Mouse (Mus musculus) liver, adult 2 months (tissue): ENCODE measurements around the gene Prr18. TPM values are rescaled to one million over a fixed set of nuclear protein-coding genes. Genes with fewer than 3 reads are reported as not detected.

Experiments
- DNase-seq: peaks from one replicate; pipeline ENCODE4 v3.0.0-alpha.2; 2011; ENCODE audit warnings: low read depth, low spot score; ENCODE audit errors: extremely low read depth
- H3K27ac ChIP-seq: fragments of 200-500 bp; replicated peaks from 2 replicates; pipeline ENCODE4 v1.5.1; 2012; ENCODE audit warnings: low read depth, mild to moderate bottlenecking, control low read depth, inconsistent platforms, low read length; ENCODE audit not compliant: insufficient read depth
- H3K27me3 ChIP-seq: fragments of 200-500 bp; 2 replicates; pipeline ENCODE4 v1.6.1; 2012; ENCODE audit warnings: mild to moderate bottlenecking, moderate library complexity, low read length, inconsistent platforms; ENCODE audit not compliant: control insufficient read depth, insufficient read depth
- H3K36me3 ChIP-seq: fragments of 200-500 bp; 2 replicates; pipeline ENCODE4 v1.6.1; 2012; ENCODE audit warnings: low read length, inconsistent platforms; ENCODE audit not compliant: control insufficient read depth, insufficient read depth
- H3K4me1 ChIP-seq: fragments of 200-500 bp; 2 replicates; pipeline ENCODE4 v1.6.1; 2011; ENCODE audit warnings: low read length; ENCODE audit not compliant: control insufficient read depth, insufficient read depth
- H3K4me3 ChIP-seq: fragments of 200-500 bp; 2 replicates; pipeline ENCODE4 v1.5.1; 2011; ENCODE audit warnings: low read depth, mild to moderate bottlenecking, control low read depth, low read length, moderate library complexity; ENCODE audit not compliant: insufficient read depth
- H3K79me2 ChIP-seq: fragments of 200-500 bp; 2 replicates; pipeline ENCODE4 v1.6.1; 2012; ENCODE audit warnings: inconsistent platforms, mild to moderate bottlenecking, low read length, moderate library complexity; ENCODE audit not compliant: control insufficient read depth, insufficient read depth
- H3K9ac ChIP-seq: fragments of 200-500 bp; 2 replicates; pipeline ENCODE4 v1.6.1; 2012; ENCODE audit warnings: low read depth, mild to moderate bottlenecking, control low read depth, inconsistent platforms, low read length
- CTCF ChIP-seq: fragments of 200-500 bp; IDR thresholded peaks from 2 replicates; pipeline ENCODE4 v1.5.1; 2011; ENCODE audit warnings: low read depth, low read length, control low read depth
- POLR2A ChIP-seq: fragments of 200-500 bp; IDR thresholded peaks from 2 replicates; pipeline ENCODE4 v1.6.1; 2011; ENCODE audit warnings: low read length, control low read depth; ENCODE audit not compliant: insufficient read depth; ENCODE audit errors: extremely low read depth
- WGBS: fragments of 180-500 bp; shearing (Covaris S2); methylation state at CpG from one replicate; pipeline ENCODE4 v1.1.7; 2018; 5-methylcytosine and 5-hydroxymethylcytosine counted together
- polyA plus RNA-seq: library from polyadenylated mRNA; depleted of rRNA; stranded (reverse); fragments of >200 nt; gene quantifications from 2 replicates; pipeline ENCODE4 v1.2.3, GENCODE M21; 2012; rRNA removed
- total RNA-seq: library from RNA; depleted of rRNA; stranded (reverse); fragments of >200 nt; gene quantifications from 2 replicates; pipeline ENCODE4 v1.2.3, GENCODE M21; 2014; rRNA removed

The Prr18 gene
- total and polyA plus RNA-seq, 2 experiments = 0.09 to 0.17 TPM

DNA sequence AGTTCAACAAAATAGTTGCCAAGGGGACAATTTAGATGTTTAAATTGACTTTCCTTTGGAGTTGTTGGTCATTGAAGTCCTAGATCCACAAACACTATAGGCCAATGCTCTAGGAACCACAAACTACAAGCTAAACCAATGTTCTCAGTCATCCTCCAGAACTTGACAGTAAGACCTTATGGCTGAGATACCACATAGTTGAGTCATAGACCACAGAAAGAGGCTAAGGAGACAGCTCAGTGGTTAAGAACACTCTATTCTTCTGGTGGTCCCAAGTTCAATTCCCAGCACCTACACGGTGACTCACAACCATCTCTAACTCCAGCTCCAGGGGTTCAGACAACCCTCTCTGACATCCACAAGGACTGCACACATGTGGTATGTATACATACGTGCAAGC, 48.2 kb downstream of the Prr18 start:
- Histone ChIP-seq H3K79me2 (no peaks in the 10 kb centered on the region), H3K36me3 (no peaks in the 10 kb centered on the region), H3K27me3 (peaks cover 5% of the 10 kb centered on the region; the same call in 1 of the 2 replicates), H3K9ac (no peak overlapping the region), H3K4me3 (no peak overlapping the region), H3K4me1 (no peaks in the 10 kb centered on the region), H3K27ac (no peak overlapping the region)
- 89% methylated on average over 2 of the region's 2 CpGs for WGBS
- no peak for DNase-seq
- TF ChIP-seq CTCF (no peak), POLR2A (no peak)

DNA sequence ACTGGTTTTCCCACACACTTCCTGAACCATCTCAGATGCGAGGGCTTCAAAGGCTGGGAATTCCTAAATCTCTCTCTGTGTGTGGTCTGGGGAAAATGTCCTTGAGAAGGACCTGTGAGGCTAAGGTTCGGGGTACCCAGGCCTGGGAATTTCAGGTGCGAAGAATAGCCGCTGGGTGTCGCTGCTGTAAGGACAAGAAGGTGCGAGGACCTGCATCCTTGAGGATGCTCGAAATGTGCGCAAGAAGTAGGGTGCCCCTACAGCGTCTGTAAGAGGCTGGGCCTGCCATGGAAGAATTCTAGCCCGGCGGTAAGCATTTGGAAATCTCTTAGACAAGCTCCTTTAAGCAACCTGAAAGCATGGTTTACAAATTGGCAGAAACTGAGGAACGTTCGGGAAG, 51.2 kb downstream of the Prr18 start:
- Histone ChIP-seq H3K79me2 (no peaks in the 10 kb centered on the region), H3K9ac (no peak overlapping the region), H3K4me3 (no peak overlapping the region), H3K27me3 (peaks cover 8% of the 10 kb centered on the region), H3K27ac (no peak overlapping the region), H3K36me3 (no peaks in the 10 kb centered on the region), H3K4me1 (no peaks in the 10 kb centered on the region)
- 3% methylated on average over 13 of the region's 13 CpGs for WGBS
- TF ChIP-seq POLR2A = no peak
- peak; percentile 46 for TF ChIP-seq CTCF
- no peak for DNase-seq

DNA sequence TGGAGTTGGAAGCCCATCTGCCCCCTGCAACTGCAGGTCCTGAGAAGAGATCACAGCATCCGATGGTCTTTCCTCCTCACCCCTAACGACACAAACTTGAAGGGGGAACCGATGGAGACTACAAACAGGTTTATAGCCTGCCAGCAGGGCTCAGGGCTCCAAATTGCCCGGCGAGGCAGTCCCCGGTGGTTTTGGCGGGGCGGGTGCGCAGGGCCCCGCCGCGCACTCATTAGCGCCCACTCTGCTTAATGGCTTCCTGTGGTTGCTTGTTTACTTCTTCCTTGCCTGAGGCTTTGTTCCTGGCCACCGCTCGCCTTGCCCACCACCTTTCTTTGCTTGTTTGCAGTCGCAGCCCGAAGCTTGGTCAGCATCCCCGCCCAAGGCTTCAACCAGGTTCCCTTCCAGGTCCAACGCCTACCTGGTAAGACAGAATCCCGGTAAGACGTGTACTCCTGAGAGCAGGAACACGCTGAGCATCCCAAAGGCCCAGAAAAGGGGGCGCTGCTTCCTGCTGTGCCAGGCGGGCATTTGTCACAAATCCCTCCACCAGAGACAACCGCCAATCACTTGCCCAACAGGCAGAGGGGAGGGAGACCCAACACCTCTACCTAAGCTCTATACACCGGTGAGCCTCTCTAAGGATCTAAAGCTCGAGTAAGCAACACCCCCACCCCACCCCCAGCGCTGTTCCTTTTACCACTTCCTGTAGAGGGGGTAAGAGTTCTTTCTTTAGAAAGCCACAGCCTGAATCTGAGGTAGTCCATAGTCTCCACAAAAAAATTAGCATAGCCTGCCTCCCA, 51.9 kb downstream of the Prr18 start:
- Histone ChIP-seq H3K4me3 (no peak overlapping the region), H3K27ac (no peak overlapping the region), H3K4me1 (no peaks in the 10 kb centered on the region), H3K9ac (no peak overlapping the region), H3K79me2 (no peaks in the 10 kb centered on the region), H3K36me3 (no peaks in the 10 kb centered on the region), H3K27me3 (peaks cover 8% of the 10 kb centered on the region)
- whole genome bisulfite sequencing = 4% methylated on average over 28 of the region's 28 CpGs
- DNase-seq = no peak
- no peak for TF ChIP-seq POLR2A
- TF ChIP-seq CTCF = no peak

DNA sequence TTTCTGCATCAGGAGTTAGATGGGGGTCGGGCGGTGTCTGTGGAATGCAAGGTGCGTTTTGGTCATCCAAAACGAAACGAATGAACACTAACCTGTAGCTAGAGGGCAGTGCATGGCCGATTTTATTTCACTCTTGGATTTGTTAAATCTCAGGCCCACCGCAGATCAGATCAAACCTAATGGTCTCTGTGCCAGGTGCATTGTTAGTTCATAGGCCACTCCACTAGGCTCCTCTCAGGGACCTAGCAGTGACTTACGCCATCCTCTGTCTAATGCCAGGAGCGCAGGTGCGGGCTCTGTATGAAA, 52.5 kb downstream of the Prr18 start:
- H3K27me3 ChIP-seq = peaks cover 8% of the 10 kb centered on the region
- 8% methylated on average over 10 of the region's 10 CpGs for WGBS
- no peaks in the 10 kb centered on the region for H3K36me3 ChIP-seq
- no peak overlapping the region for H3K4me3 ChIP-seq
- no peak for TF ChIP-seq POLR2A
- TF ChIP-seq CTCF = no peak
- H3K79me2 ChIP-seq = no peaks in the 10 kb centered on the region
- DNase-seq = no peak
- H3K27ac ChIP-seq = no peak overlapping the region
- no peak overlapping the region for H3K9ac ChIP-seq
- no peaks in the 10 kb centered on the region for H3K4me1 ChIP-seq

DNA sequence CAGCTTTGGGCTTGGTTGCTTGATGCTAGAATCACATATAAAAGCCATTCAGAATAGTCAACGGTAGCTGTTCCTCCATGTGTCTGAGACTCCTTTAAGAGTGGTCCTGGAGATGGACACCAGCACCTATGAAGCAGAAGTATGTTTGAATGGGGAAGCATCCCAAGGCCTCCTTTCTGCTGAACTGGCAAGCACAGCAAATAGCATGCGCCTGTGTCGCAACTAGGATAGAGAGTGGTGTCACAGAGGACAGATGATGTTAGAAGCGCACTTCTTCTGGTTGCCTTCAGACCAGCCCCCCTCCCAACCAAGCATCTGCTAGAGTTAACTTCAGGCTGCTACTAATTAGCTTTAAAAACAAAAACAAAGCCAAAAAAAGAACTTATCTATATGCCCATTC, 53.2 kb downstream of the Prr18 start:
- Histone ChIP-seq H3K27me3 (peaks cover 8% of the 10 kb centered on the region), H3K27ac (no peak overlapping the region), H3K79me2 (no peaks in the 10 kb centered on the region), H3K4me3 (no peak overlapping the region), H3K36me3 (no peaks in the 10 kb centered on the region), H3K9ac (no peak overlapping the region), H3K4me1 (no peaks in the 10 kb centered on the region)
- no peak for TF ChIP-seq CTCF
- TF ChIP-seq POLR2A = no peak
- DNase-seq = no peak
- WGBS = 55% methylated on average over 4 of the region's 4 CpGs

Other genes starting within 250 kb of the Prr18 start
- gene Gm49673, start 189.7 kb upstream of the Prr18 start, total RNA-seq = 0.07 TPM in 1 of 2 replicates, not detected in the other
- 0.17 TPM in 1 of 2 replicates, not detected in the other for gene Gm49673, start 189.7 kb upstream of the Prr18 start, polyA plus RNA-seq
- gene Rnaset2a, start 189.4 kb upstream of the Prr18 start, total RNA-seq = 44.9 and 51.8 TPM in 2 replicates
- 36.9 and 39.7 TPM in 2 replicates for gene Rnaset2a, start 189.4 kb upstream of the Prr18 start, polyA plus RNA-seq
- 10.5 TPM in 2 replicates for gene Fgfr1op, start 172.0 kb upstream of the Prr18 start, total RNA-seq
- gene Fgfr1op, start 172.0 kb upstream of the Prr18 start, polyA plus RNA-seq = 1.8 and 2.1 TPM in 2 replicates
- gene Ccr6, start 101.4 kb upstream of the Prr18 start, total RNA-seq = 0.60 TPM in 1 of 2 replicates, not detected in the other
- gene Ccr6, start 101.4 kb upstream of the Prr18 start, polyA plus RNA-seq = 0.17 and 0.20 TPM in 2 replicates
- gene Mpc1, start 54.6 kb upstream of the Prr18 start, total RNA-seq = 690 and 762 TPM in 2 replicates
- gene Mpc1, start 54.6 kb upstream of the Prr18 start, polyA plus RNA-seq = 305 and 352 TPM in 2 replicates
- gene Sft2d1, start 26.4 kb upstream of the Prr18 start, total RNA-seq = 58.4 and 59.7 TPM in 2 replicates
- 53.7 and 67.4 TPM in 2 replicates for gene Sft2d1, start 26.4 kb upstream of the Prr18 start, polyA plus RNA-seq
- gene T2, start 18.5 kb downstream of the Prr18 start, total RNA-seq = not detected in 2 replicates
- gene T2, start 18.5 kb downstream of the Prr18 start, polyA plus RNA-seq = not detected in 2 replicates
- gene T, start 97.0 kb downstream of the Prr18 start, total RNA-seq = not detected in 2 replicates
- gene T, start 97.0 kb downstream of the Prr18 start, polyA plus RNA-seq = not detected in 2 replicates
- 0.28 and 0.54 TPM in 2 replicates for gene Pde10a, start 187.9 kb downstream of the Prr18 start, total RNA-seq
- 0.52 and 0.56 TPM in 2 replicates for gene Pde10a, start 187.9 kb downstream of the Prr18 start, polyA plus RNA-seq
- not detected in 2 replicates for gene Gm17087, start 229.5 kb downstream of the Prr18 start, total RNA-seq
- gene Gm17087, start 229.5 kb downstream of the Prr18 start, polyA plus RNA-seq = not detected in 2 replicates